Mouse (Mus musculus) C2C12 (cell line): Measurements from ENCODE around the gene Efna3.

Experiments used
- CEBPB ChIP-seq: IDR thresholded peaks from one replicate; pipeline ENCODE4 v1.6.1; 2011; ENCODE audit warnings: low read depth, mild to moderate bottlenecking, control low read depth, moderate library complexity
- CTCF ChIP-seq: IDR thresholded peaks from one replicate; pipeline ENCODE4 v1.5.1; 2011; ENCODE audit not compliant: control insufficient read depth, insufficient read depth, insufficient read length
- MYOD1 ChIP-seq: IDR thresholded peaks from one replicate; pipeline ENCODE4 v1.6.1; 2011; ENCODE audit warnings: low read depth; ENCODE audit not compliant: control insufficient read depth, insufficient read length
- MYOG ChIP-seq: IDR thresholded peaks from one replicate; pipeline ENCODE4 v1.6.1; 2011; ENCODE audit not compliant: control insufficient read depth, insufficient read length; ENCODE audit errors: extremely low read depth
- USF1 ChIP-seq: IDR thresholded peaks from one replicate; pipeline ENCODE4 v1.6.1; 2011; ENCODE audit warnings: low read depth, mild to moderate bottlenecking, control low read depth, moderate library complexity

GRCm38 (mm10) chr3:89356029-89356428 is 33.3 kb upstream of the Efna3 start:
- TF ChIP-seq CTCF (no peak), MYOG (no peak), MYOD1 (no peak), USF1 (no peak), CEBPB (no peak)
